Mouse (Mus musculus) naive thymus-derived CD4-positive, alpha-beta T cell, adult 2 months (primary cell): ENCODE results near the gene Capn2.

Experiments used
- DNase-seq: peaks from one replicate; pipeline ENCODE4 v3.0.0-alpha.2; 2011; ENCODE audit warnings: low read depth

The Capn2 gene

GRCm38 (mm10) chr1:182501815-182502405, 15.5 kb downstream of the Capn2 start:
- no peak for DNase-seq

GRCm38 (mm10) chr1:182500843-182501242, 16.6 kb downstream of the Capn2 start:
- DNase-seq, result no peak

DNA sequence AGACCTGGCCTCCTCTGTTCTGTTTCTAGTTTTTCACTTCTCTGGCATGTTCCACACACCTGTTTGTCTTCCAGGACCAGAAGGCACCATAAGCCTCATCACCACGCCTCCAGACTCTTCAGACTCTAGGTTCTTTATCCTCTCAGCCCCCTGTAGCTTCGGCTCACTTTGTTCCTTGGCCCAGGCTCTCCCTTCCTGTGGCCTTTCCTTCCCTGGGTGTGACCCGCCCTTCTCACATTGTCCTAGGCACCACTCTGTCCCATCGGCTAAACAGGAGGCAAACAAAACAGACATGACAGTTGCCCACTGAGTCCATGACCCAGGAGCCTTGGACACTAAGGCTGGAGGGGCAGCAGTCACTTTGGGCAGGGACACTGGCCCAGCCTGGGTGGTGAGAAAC, 17.2 kb downstream of the Capn2 start:
- no peak for DNase-seq

GRCm38 (mm10) chr1:182499443-182500089, 17.8 kb downstream of the Capn2 start:
- DNase-seq, result no peak

DNA sequence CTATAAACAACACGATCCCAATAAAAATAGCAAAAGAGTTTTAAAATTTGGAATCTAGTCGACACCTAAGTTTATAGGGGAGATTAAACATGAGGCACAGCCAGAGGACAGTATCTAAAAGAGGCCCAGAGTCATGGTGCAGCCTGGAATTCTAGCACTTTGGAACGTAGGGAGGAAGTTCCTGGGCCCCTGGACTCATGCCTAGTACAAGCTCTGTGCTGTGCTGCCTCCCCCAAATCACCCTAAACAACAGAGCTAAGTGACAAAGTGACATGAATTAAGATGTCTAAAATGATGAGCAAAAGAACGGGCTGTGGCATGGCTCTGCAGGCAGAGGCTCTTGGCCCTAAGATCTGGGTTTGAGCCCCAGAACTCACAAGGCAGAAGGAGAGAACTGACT, 19.7 kb downstream of the Capn2 start:
- DNase-seq, result no peak

- DNase-seq, result no peak
Observed at GRCm38 (mm10) chr1:182496685-182497084, 20.7 kb downstream of the Capn2 start.

- DNase-seq, result no peak
Observed at GRCm38 (mm10) chr1:182494285-182495145, 22.9 kb downstream of the Capn2 start.

- DNase-seq, result no peak
Observed at GRCm38 (mm10) chr1:182491839-182492238, 25.6 kb downstream of the Capn2 start.

GRCm38 (mm10) chr1:182490568-182490967, 26.8 kb downstream of the Capn2 start:
- peak; percentile 45 for DNase-seq

- peak; percentile 95 for DNase-seq
Observed at GRCm38 (mm10) chr1:182489803-182490452, 27.5 kb downstream of the Capn2 start.

GRCm38 (mm10) chr1:182488503-182488902, 28.9 kb downstream of the Capn2 start:
- DNase-seq, result no peak

DNA sequence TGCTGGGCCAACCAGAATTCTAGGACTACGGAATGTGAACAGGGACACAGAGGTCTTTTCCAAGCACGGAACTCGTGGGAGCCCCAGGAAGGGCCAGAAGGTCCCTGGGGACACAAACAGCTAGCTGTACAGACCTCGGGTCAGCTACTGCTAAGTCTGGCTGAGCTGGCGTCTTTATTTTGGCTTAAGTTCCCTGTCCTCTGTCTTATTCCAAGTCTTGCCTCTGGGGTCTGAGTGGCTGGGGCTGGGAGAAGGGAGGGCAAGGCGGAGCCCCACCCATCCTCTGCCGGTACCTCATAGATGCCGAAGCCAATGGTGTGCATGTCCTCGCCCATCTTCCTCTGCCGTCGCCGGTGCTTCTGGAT, 33.5 kb downstream of the Capn2 start:
- DNase-seq, result no peak

DNA sequence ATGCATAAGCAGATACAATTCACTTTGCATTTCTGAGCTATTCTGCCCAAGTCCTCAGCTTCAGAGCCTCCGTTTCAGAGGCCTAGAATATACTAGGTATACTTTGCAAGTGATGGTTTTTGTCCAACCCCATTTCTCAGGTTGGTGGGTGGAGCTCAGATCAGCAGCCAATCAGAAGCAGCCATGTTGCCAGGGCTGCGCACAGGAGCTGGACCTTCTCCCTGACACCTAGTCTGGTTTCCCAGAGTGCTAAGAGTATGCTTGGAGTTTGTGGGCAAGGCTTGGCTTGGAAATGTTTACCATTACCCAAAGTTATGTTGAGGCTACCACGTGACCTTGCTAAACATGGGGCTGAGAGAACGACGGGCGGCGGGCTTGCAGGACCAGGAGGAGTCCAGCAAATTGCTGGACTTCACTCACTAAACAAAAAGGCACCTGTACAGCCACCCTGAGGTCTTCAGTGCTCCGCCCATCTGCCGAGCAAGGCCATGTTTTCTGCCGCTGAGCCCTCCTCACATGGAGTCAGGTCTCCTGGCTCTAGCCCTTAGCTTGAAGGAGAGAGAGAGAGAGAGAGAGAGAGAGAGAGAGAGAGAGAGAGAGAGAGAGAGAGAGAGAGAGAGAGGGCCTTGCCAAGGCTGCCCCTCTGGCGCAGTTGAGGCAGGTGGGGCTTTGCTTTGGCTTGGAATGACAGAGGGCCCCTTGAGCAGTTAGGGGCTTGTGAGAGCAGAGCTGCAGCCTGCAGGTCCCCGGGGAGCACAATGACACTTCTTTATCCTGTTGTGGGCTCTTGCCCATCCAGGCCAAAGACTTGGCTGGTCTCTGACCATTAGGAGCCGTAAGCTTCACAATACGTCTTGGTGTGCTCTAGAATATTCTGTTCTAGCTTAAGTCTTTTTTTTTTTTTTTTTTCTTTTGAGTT, 34.2 kb downstream of the Capn2 start:
- DNase-seq, result no peak

DNA sequence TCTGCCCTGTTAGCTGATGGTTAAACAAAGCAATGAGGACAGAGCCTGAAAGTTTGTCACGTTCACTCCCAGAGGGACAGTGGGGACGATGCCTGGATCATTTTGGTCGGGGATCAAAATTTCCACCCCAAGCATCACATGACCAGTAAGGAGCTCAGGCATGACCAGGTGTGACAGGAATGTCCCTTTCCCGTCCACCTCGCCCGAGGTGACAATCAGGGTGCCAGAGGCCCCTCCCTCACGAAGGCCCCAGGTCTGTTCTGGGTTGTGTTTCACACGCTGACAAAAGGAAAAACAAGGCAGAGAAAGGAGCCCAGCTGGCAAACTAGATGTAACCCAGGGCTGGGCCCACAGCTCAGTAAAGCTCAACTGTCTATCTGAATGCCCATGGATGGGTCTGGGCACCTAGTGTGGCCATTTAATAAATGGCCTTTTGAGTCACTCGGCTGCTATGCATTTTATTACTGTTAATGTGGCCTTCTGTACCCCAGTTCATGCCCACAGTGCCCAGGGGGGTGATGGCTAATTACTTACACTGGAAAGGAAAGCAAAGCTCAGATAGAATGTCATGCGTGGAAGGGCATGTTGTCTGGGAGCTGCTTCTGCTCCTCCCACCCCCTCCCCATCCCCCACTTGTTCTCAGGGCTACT, 35.6 kb downstream of the Capn2 start:
- DNase-seq, result no peak

DNA sequence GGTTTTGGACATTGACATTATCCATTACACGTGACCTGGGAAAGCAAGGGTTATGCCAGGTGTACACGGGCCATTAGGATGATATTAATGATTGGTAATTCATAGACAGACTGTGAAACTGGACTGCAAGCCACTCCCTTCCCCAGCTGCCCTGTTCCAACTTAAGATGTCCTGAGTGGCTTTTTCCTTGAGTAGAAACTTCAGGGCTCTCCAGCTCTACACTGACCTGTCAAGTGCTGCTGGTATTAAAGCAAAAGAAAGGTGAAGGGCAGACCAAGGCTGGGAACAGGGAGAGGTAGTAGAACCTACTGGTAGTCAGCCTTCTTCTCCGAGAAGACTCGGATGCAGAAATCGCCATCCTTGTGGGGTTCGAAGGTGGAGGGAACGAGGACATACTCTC, 36.3 kb downstream of the Capn2 start:
- no peak for DNase-seq

DNA sequence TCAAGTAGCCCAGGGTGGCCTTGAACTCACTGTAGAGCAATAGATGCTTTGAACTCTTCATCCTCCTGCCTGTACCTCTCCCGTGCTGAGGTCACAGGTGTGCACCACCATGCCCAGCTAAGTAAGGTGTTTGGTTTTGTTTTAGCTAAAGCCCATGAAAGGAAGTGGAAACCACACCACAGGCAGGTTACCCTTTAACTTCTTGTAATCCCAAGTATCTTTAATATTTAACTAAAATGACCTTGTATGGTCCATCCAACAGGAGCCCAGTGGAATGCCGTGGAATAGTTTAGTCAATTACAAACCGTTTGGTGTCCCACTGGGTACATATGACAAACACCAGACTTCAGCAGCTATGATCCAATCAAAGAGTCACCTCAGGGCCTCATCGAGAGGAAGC, 38.5 kb downstream of the Capn2 start:
- no peak for DNase-seq

DNA sequence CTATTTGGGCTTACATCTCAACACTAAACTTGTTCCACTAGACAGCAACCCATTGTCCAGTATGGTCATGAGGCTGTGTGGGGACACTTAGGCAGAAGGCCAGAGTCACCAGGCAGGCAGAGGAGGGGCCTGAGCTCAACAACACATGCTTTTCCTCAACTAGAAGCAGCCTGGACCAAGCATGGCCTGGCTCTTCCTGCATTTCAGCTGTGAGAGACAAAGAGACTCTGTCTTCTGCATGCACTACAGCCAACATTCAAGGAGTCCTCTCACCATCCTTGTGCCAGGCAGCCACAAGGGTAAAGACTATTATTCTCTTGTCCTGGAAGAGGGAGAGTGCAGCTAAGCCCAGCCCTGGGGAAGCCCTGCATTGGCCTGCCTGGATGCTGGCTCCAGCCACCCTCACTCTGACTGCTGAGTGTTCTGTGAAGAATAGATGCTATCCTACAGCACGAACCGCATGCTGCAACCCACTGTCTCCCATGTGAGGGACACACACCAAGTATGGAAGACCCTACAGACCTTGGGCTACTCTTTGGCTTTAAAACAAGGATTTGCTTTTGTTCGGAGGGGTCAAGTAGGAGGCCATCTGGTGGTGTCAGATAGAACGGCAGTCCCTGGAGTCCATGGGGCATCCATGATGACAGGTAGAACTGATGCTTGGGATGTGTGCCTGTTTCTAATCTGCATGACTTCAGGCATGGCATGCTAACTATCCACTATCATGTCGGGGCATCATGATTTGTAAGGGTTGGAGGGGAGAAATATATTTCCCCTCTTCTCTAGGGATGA, 42.2 kb downstream of the Capn2 start:
- no peak for DNase-seq

DNA sequence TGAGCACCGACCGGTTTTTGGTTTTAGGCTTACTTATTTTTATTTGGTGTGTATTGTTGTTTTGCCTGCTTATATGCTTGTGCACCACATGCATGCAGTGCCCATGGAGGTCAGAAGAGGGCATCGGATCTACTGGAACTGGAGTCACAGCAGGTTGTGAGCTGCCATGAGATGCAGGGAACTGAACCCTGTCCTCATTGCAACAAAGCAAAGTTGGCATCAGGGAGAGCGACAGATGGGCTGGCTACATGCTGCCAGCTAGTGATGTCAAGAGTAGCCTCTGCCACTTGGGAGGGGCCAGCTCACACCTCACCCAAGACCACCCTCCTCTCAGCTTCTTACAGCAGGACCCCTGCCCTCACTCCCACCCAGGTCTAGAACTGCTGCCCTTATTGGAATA, 51.4 kb downstream of the Capn2 start:
- DNase-seq, result no peak

DNA sequence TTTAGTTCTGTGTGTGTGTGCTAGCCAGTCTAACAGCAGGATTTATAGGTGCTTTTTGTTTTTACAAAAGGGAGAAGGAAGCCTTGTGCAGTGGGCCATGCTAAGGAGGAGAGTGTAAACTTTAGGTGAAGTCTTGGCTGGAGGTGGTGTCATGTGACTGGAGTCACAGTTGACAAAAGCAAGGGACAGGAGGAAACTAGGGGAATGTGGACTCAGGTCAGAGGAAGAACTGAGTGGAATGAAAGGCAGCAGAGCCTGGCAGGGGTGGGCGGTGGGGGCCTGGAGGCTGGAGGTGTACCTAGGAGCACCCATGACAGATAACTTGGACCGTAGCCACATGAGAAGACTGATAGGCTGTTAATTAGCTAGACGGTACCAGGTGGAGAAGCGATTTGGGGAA, 52.1 kb downstream of the Capn2 start:
- DNase-seq, result no peak

GRCm38 (mm10) chr1:182461813-182462212, 55.6 kb downstream of the Capn2 start:
- no peak for DNase-seq
